Mouse (Mus musculus): Measurements from ENCODE around the gene B230118H07Rik.

DNA sequence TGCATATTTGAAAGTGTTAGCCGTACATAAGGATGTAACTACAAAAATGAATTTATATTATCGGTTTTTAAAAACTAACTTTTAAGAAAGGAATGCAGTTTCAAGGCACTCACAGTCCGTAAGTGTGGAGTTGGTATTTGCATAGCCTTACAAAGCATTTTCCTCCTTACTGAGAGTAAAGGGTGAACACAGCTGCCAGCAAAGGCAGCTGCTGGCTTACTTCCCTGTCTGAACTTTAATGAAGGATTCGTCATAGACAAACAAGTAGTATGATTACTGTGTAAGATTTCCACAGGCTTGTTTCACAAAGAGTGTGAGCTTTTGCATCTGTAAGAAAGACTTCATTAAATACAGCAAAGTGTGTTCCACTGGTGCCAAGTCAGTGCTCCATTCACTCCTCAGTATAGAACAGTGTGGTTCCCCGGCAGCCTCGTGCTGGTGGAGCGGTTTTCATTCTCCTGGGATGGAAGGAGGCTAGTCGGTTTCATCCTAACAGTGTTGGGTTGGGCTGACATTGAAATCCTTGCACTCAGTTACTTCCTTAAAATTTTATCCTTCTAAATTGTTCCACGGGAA is 41.0 kb upstream of the B230118H07Rik start:
- TF ChIP-seq CTCF (IDR thresholded peaks at IDR 0.05; ENCODE audit: low read depth) (no peak), EP300 (IDR thresholded peaks at IDR 0.05; ENCODE audit: low read depth) (no peak)

All from liver, embryonic 14.5 days (tissue).